Mouse (Mus musculus) forebrain, embryonic 13.5 days (tissue): ENCODE measurements around the gene Pknox2. TPM values are rescaled to one million over a fixed set of nuclear protein-coding genes. Genes with fewer than 3 reads are reported as not detected.

ENCODE experiments used
- ATAC-seq: fragments of 200-750 bp; cut with Nextera tagmentation; 2 replicates; pipeline ENCODE4 v1.8.0; 2017
- H3K27ac ChIP-seq: fragments of 300-500 bp; sonication (generic); 2 replicates; pipeline ENCODE4 v1.5.1; 2015; ENCODE audit warnings: inconsistent platforms, mild to moderate bottlenecking, moderate library complexity
- H3K27me3 ChIP-seq: fragments of 300-500 bp; sonication (generic); 2 replicates; pipeline ENCODE4 v1.6.1; 2015; ENCODE audit warnings: mild to moderate bottlenecking, inconsistent platforms
- H3K36me3 ChIP-seq: fragments of 300-500 bp; sonication (generic); 2 replicates; pipeline ENCODE4 v1.6.1; 2015; ENCODE audit warnings: mild to moderate bottlenecking, inconsistent platforms; ENCODE audit not compliant: poor library complexity, severe bottlenecking
- H3K4me1 ChIP-seq: fragments of 300-500 bp; sonication (generic); 2 replicates; pipeline ENCODE4 v1.6.1; 2015; ENCODE audit warnings: inconsistent platforms
- H3K4me2 ChIP-seq: fragments of 300-500 bp; sonication (generic); 2 replicates; pipeline ENCODE4 v1.6.1; 2015; ENCODE audit warnings: inconsistent platforms, mild to moderate bottlenecking, moderate library complexity
- H3K4me3 ChIP-seq: fragments of 300-500 bp; sonication (generic); 2 replicates; pipeline ENCODE4 v1.5.1; 2015; ENCODE audit warnings: mild to moderate bottlenecking, inconsistent platforms
- H3K9ac ChIP-seq: fragments of 300-500 bp; sonication (generic); 2 replicates; pipeline ENCODE4 v1.6.1; 2015; ENCODE audit warnings: mild to moderate bottlenecking, inconsistent platforms
- H3K9me3 ChIP-seq: fragments of 300-500 bp; sonication (generic); replicated peaks from 2 replicates; pipeline ENCODE4 v1.6.1; 2016; ENCODE audit warnings: inconsistent platforms
- WGBS: fragments of 180-500 bp; shearing (Covaris S2); methylation state at CpG from one replicate; pipeline ENCODE4 v1.1.7; 2015; 5-methylcytosine and 5-hydroxymethylcytosine counted together
- polyA plus RNA-seq: library from polyadenylated mRNA; unstranded; fragments of >200 nt; fragmentation: Nextera tagmentation; extraction: Ambion mirVana; gene quantifications from 2 replicates; pipeline ENCODE4 v1.2.1, GENCODE M21; 2015

The Pknox2 gene
- polyA plus RNA-seq, 1 experiment from 2014 or later = 18.7 TPM

DNA sequence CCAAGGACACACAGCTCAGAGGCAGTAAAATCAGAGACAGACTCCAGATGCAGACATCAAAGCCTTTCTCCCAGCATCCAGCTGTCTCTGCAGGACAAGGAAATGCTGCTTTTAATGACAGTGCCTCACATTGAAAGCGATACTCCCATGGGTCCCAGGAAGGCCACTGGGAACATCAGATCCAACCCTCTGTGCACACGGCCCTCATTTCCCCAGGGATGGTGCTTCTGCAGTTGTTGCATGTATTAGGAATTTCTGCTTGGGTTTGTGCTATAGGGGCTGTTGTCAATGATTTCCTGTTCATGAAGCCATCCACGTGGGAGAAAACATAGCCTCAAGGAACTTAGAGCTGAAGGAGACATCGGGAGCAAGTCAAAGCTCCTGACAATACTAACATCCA is 8.3 kb downstream of the Pknox2 start:
- Histone ChIP-seq H3K36me3 (no peaks in the 10 kb centered on the region), H3K4me3 (no peak overlapping the region), H3K4me1 (peaks cover 63% of the 10 kb centered on the region), H3K9ac (no peak overlapping the region), H3K27me3 (no peaks in the 10 kb centered on the region), H3K4me2 (no peak overlapping the region), H3K27ac (no peak overlapping the region), H3K9me3 (no peaks in the 10 kb centered on the region)
- ATAC-seq = no peak
- WGBS = 51% methylated on average over 4 of the region's 4 CpGs

- Histone ChIP-seq H3K9ac (no peak overlapping the region), H3K27me3 (no peaks in the 10 kb centered on the region), H3K9me3 (no peaks in the 10 kb centered on the region), H3K4me2 (no peak overlapping the region), H3K36me3 (no peaks in the 10 kb centered on the region), H3K4me3 (no peak overlapping the region), H3K4me1 (peaks cover 38% of the 10 kb centered on the region), H3K27ac (0 out of 2 replicates have a peak overlapping the region, but pooled peaks have one; percentile 31)
- 61% methylated on average over 13 of the region's 13 CpGs for WGBS
- peak; percentile 41; the same call in 1 of the 2 replicates for ATAC-seq
Observed at GRCm38 (mm10) chr9:37136340-37136739, 10.9 kb downstream of the Pknox2 start.

- 92% methylated on average over 7 of the region's 7 CpGs for WGBS
- Histone ChIP-seq H3K9me3 (no peaks in the 10 kb centered on the region), H3K4me3 (no peak overlapping the region), H3K4me1 (peaks cover 14% of the 10 kb centered on the region), H3K27ac (no peak overlapping the region), H3K36me3 (no peaks in the 10 kb centered on the region), H3K4me2 (no peak overlapping the region), H3K9ac (no peak overlapping the region), H3K27me3 (no peaks in the 10 kb centered on the region)
- ATAC-seq = no peak
Observed at GRCm38 (mm10) chr9:37133495-37133894, 13.7 kb downstream of the Pknox2 start.

- 92% methylated on average over 6 of the region's 6 CpGs for WGBS
Observed at GRCm38 (mm10) chr9:37129046-37129445, 18.2 kb downstream of the Pknox2 start.

DNA sequence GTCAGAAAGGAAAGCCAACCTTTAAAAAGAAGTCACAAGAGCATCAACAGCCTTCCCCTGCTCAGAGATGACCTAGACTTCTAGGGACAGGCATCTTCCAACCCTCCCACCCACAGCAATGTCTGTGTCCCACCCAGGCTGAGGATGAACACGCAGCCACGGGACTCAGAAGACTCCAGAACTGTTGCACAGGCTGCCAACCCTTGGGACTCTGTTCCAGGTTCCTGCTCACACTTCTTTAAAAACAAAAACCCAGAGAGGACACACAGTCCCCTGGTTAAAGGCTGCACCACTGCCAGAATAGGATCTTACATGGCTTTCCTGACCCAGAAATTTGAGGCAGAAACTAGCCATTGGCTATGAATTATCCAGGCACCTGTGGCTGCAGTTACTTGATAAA is 21.0 kb downstream of the Pknox2 start:
- 93% methylated on average over 2 of the region's 2 CpGs for WGBS
- Histone ChIP-seq H3K4me2 (no peak overlapping the region), H3K4me1 (peaks cover 38% of the 10 kb centered on the region), H3K9ac (no peak overlapping the region), H3K27ac (no peak overlapping the region), H3K36me3 (no peaks in the 10 kb centered on the region), H3K4me3 (no peak overlapping the region), H3K27me3 (peaks cover 3% of the 10 kb centered on the region; the same call in 1 of the 2 replicates), H3K9me3 (no peaks in the 10 kb centered on the region)
- no peak for ATAC-seq

More at GRCm38 (mm10) chr9:37129046-37129445, 18.2 kb downstream of the Pknox2 start:
- Histone ChIP-seq H3K27me3 (peaks cover 3% of the 10 kb centered on the region; the same call in 1 of the 2 replicates), H3K4me1 (peaks cover 14% of the 10 kb centered on the region), H3K4me2 (no peak overlapping the region), H3K27ac (no peak overlapping the region), H3K9ac (no peak overlapping the region), H3K4me3 (no peak overlapping the region), H3K9me3 (no peaks in the 10 kb centered on the region), H3K36me3 (no peaks in the 10 kb centered on the region)
- no peak for ATAC-seq

DNA sequence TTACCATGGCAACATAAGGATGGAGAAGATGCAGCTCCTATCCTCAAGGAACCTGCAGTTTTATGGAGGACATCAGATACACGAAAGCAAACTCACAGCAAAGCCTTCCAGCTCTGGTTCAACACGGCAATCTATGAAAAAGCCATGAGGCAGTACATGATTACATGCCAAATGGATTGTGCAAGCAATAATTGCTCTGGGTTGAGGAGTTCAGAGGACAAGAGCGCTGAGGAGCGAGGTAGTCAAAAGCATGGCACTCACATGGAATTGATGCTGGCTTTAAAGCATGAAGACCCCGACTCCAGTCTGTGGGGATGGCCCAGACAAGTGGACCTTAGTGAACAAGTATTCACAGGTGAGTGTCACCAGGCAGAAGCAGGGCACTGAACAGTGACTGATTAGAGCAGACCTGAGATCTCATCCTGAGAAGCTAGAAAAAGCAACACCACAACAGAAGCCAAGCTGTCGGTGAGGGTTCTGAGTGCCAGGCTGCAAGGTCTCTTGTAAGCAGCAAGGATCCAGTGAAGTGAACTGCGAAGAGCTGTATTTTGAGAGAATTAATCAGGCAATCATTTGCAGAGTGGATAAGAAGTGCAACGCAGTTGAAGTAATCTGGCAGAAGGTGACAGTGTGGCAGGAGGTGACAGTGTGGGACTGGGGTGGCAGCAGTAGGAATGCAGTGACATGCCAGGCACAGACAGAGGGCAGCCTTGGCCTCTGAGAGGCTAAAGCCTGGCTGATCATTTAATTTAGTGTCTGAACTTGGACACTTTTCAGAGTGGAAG is 22.3 kb downstream of the Pknox2 start:
- 75% methylated on average over 8 of the region's 8 CpGs for WGBS
- H3K27me3 ChIP-seq = peaks cover 3% of the 10 kb centered on the region; the same call in 1 of the 2 replicates
- ATAC-seq = peak; percentile 60
- H3K9ac ChIP-seq = no peak overlapping the region
- peak overlapping the region; percentile 25 for H3K27ac ChIP-seq
- H3K4me2 ChIP-seq = no peak overlapping the region
- no peak overlapping the region for H3K4me3 ChIP-seq
- H3K9me3 ChIP-seq = no peaks in the 10 kb centered on the region
- H3K4me1 ChIP-seq = peaks cover 43% of the 10 kb centered on the region
- H3K36me3 ChIP-seq = no peaks in the 10 kb centered on the region

- WGBS = 76% methylated on average over 7 of the region's 7 CpGs
- H3K36me3 ChIP-seq = 0 out of 2 replicates have a peak, but pooled peaks cover 4% of the 10 kb centered on the region
Observed at GRCm38 (mm10) chr9:37123384-37123783, 23.8 kb downstream of the Pknox2 start.

DNA sequence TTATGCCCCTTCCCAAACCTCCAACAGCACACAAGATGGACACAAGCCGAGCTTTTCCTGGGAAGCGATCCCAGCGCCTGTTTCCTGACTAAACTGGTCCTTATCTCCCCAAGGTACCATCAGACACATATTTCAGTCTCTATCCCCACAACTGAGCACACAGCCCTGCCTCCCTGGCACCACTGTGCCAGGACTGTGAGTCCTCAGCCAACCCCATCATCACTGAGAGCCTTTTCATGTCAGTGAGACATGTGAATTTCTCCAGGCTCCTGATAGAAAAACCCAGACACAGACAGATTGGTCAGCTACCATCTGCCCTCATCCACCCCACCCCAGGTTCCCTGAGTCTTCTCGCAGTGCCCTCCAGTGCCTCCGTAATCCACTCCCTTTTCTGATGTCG is 24.2 kb downstream of the Pknox2 start:
- Histone ChIP-seq H3K9me3 (no peaks in the 10 kb centered on the region), H3K36me3 (0 out of 2 replicates have a peak, but pooled peaks cover 4% of the 10 kb centered on the region), H3K27ac (no peak overlapping the region), H3K4me1 (peaks cover 43% of the 10 kb centered on the region), H3K4me3 (no peak overlapping the region), H3K4me2 (no peak overlapping the region), H3K9ac (peak overlapping the region; percentile 17; the same call in 1 of the 2 replicates), H3K27me3 (peaks cover 3% of the 10 kb centered on the region; the same call in 1 of the 2 replicates)
- 60% methylated on average over 6 of the region's 6 CpGs for WGBS
- ATAC-seq = no peak

More at GRCm38 (mm10) chr9:37123384-37123783, 23.8 kb downstream of the Pknox2 start:
- Histone ChIP-seq H3K27ac (no peak overlapping the region), H3K9ac (peak overlapping the region; percentile 17; the same call in 1 of the 2 replicates), H3K27me3 (peaks cover 3% of the 10 kb centered on the region; the same call in 1 of the 2 replicates), H3K4me2 (no peak overlapping the region), H3K9me3 (no peaks in the 10 kb centered on the region), H3K4me3 (no peak overlapping the region), H3K4me1 (peaks cover 43% of the 10 kb centered on the region)
- no peak for ATAC-seq

- Histone ChIP-seq H3K4me3 (no peak overlapping the region), H3K9me3 (no peaks in the 10 kb centered on the region), H3K9ac (no peak overlapping the region), H3K27me3 (peaks cover 3% of the 10 kb centered on the region; the same call in 1 of the 2 replicates), H3K4me1 (peaks cover 43% of the 10 kb centered on the region), H3K4me2 (no peak overlapping the region), H3K27ac (no peak overlapping the region), H3K36me3 (0 out of 2 replicates have a peak, but pooled peaks cover 4% of the 10 kb centered on the region)
- ATAC-seq = no peak
- WGBS = 31% methylated on average over 1 of the region's 1 CpGs
Observed at GRCm38 (mm10) chr9:37122381-37122780, 24.8 kb downstream of the Pknox2 start.

DNA sequence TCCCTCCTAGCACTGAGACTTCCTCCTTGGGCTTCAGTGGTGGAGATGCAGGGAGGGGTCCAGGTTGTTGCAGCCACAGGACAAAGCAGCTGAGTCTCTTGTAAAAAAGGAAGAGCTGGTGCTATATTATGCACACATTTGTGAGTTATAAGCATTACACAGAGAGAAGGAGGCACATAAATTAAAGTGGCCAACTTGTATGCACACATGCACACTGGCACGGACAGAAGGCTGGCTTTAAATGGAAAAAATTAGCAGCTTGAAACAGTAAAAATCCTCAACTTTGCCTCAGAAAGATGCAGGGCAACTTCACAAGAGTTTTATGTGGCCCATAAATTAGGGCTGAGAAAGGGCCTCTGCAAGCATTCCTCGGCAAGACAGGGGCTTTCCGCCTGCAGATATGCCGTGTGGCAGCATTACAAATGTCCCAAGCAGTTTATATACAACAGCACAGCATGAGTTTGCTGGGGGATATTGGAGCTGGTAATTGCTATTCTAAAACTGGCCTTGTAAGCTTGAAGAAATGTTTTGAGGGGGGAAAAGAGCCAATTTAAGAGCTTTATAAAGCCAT is 25.4 kb downstream of the Pknox2 start:
- Histone ChIP-seq H3K27me3 (peaks cover 3% of the 10 kb centered on the region; the same call in 1 of the 2 replicates), H3K9ac (no peak overlapping the region), H3K4me1 (peaks cover 44% of the 10 kb centered on the region), H3K36me3 (0 out of 2 replicates have a peak, but pooled peaks cover 4% of the 10 kb centered on the region), H3K9me3 (no peaks in the 10 kb centered on the region), H3K27ac (no peak overlapping the region), H3K4me2 (no peak overlapping the region), H3K4me3 (no peak overlapping the region)
- WGBS = 19% methylated on average over 4 of the region's 4 CpGs
- no peak for ATAC-seq

DNA sequence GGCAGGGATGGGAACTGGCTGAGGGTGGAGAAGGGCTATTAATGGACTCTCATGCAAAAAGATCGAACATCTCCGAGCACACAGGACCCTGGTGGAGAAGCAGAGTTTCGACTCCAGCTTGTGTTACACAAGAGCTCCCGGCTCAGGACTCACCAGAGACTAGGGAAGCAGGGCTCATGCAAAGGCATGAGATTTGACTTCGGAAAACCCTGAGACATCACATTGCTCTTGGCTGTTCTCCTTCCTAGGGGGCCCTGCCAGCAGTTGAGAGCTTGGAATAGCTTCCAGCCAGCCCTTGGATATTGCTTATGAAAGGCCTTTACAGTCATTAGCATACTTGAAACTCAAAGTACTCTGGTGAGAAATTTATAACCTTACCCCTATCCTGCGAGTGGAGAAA is 26.4 kb downstream of the Pknox2 start:
- peaks cover 54% of the 10 kb centered on the region for H3K4me1 ChIP-seq
- H3K4me2 ChIP-seq = no peak overlapping the region
- WGBS = 89% methylated on average over 6 of the region's 6 CpGs
- peaks cover 3% of the 10 kb centered on the region; the same call in 1 of the 2 replicates for H3K27me3 ChIP-seq
- 0 out of 2 replicates have a peak, but pooled peaks cover 4% of the 10 kb centered on the region for H3K36me3 ChIP-seq
- H3K9ac ChIP-seq = no peak overlapping the region
- ATAC-seq = no peak
- H3K27ac ChIP-seq = no peak overlapping the region
- H3K4me3 ChIP-seq = no peak overlapping the region
- H3K9me3 ChIP-seq = no peaks in the 10 kb centered on the region

- H3K36me3 ChIP-seq = 0 out of 2 replicates have a peak, but pooled peaks cover 4% of the 10 kb centered on the region
- H3K27me3 ChIP-seq = no peaks in the 10 kb centered on the region; the same call in 1 of the 2 replicates
- WGBS = 91% methylated on average over 2 of the region's 2 CpGs
- H3K9ac ChIP-seq = no peak overlapping the region
- H3K27ac ChIP-seq = no peak overlapping the region
- ATAC-seq = no peak
- peaks cover 50% of the 10 kb centered on the region for H3K4me1 ChIP-seq
- H3K9me3 ChIP-seq = no peaks in the 10 kb centered on the region
- no peak overlapping the region for H3K4me3 ChIP-seq
- H3K4me2 ChIP-seq = no peak overlapping the region
Observed at GRCm38 (mm10) chr9:37117529-37117928, 29.7 kb downstream of the Pknox2 start.
